Mouse (Mus musculus): ENCODE data around the gene Caly. TPM values are rescaled to one million over a fixed set of nuclear protein-coding genes. Genes with fewer than 3 reads are reported as not detected.

The Caly gene
- polyA plus RNA-seq, 1 experiment from 2014 or later: 1.2 TPM

DNA sequence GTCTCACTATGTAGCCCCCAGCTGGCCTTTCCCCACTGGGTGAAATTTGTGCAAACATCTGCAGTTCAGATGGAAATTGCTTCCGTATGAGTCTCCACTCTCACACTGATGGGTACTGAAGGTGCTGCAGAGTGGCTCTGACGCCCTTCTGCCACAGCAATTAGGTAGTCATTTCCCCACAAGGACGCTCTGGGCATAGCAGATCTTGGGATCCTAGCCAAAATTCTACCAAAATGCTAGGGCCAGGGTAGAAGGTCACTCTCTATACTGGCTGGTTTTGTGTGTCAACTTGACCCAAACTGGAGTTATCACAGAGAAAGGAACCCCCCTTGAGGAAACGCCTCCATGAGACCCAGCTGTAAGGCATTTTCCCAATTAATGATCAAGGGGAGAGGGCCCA, 21.7 kb upstream of the Caly start:
- H3K4me1 ChIP-seq: peaks cover 19% of the 10 kb centered on the region
- peaks cover 45% of the 10 kb centered on the region for H3K36me3 ChIP-seq
- 80% methylated on average over 4 of the region's 4 CpGs for WGBS
- no peak overlapping the region for H3K4me3 ChIP-seq
- no peak overlapping the region for H3K27ac ChIP-seq
- H3K9me3 ChIP-seq (replicated peaks): no peaks in the 10 kb centered on the region
- H3K27me3 ChIP-seq (ENCODE audit: low read depth, poor library complexity, severe bottlenecking): peaks cover 14% of the 10 kb centered on the region
- no peak for DNase-seq (ENCODE audit: low spot score)

DNA sequence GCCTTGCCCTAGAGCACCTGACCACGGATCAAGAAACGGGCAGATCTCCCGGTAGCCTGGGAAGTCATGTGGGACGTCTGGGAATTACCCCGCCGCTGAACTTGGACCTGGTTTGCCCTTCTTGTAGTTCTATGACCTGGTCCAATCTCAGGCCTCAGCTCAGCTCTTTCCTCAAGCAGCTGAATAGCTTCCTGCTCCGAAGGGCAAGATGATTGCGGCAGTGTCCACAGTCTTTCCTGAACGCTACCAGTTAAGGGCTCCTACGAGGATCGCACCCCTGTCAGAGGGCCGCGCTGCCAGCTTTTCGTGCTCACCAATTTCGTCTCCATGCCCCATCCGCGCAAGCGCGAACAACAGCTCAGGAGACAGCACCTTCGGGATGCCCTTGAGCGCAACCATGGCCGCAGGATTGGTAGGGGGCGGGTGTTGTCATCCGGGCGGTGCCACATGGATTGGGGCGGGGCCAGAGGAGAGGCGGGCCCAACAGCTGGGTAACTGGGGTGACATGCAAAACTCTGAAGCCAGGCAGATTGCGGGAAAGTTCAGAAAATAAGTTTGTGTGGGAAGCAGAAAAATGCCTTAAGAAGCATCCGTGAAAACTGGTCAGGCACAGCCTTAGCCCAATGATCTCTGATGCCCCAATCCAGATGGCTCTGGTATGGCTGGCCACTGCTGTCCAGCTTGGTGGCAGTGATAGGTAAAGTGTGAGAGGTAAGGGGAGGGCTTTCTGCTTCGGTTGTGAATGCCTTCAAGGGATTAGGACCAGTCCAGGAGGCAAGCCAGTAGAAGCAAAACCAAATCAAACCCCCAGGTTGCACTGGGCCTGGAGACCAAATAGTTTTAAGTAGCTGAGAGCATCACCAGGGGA, 19.9 kb upstream of the Caly start, which contains the start of gene Fuom:
TSS of gene Fuom (minus strand) at position 449 of the 868 bp plus-strand sequence.
- WGBS: 2% methylated on average over 30 of the region's 30 CpGs
- peak within 1 kb of the TSS; percentile 37 for H3K27ac ChIP-seq
- no peaks in the 10 kb centered on the region for H3K9me3 ChIP-seq (replicated peaks)
- peak within 1 kb of the TSS; percentile 59 for H3K4me3 ChIP-seq
- peaks cover 19% of the 10 kb centered on the region for H3K4me1 ChIP-seq
- DNase-seq (ENCODE audit: low spot score): peak; percentile 76
- H3K27me3 ChIP-seq (ENCODE audit: low read depth, poor library complexity, severe bottlenecking): peaks cover 20% of the 10 kb centered on the region
- peaks cover 27% of the 10 kb centered on the region for H3K36me3 ChIP-seq

DNA sequence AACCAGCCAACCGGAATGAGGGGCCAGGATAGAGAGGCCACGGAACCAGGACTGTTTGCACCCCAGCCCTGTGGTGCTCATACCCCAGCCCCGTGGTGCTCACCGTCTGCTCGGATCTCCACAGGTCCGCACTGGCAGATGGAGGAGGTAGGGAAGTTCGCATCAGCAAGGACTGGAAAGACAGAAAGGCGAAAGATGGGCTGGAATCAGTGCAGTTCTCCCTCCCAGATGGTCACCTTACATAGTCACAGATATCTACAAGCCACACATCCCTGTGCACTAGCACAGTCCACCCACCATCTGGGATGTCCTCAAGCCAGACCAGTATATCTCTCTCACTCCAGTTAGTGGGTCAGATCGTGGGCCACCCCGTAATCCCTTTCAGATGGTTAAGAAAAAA, 19.1 kb upstream of the Caly start:
- H3K9me3 ChIP-seq (replicated peaks): no peaks in the 10 kb centered on the region
- H3K36me3 ChIP-seq: peaks cover 20% of the 10 kb centered on the region
- no peak for DNase-seq (ENCODE audit: low spot score)
- peaks cover 20% of the 10 kb centered on the region for H3K27me3 ChIP-seq (ENCODE audit: low read depth, poor library complexity, severe bottlenecking)
- H3K27ac ChIP-seq: peak overlapping the region; percentile 37
- peaks cover 19% of the 10 kb centered on the region for H3K4me1 ChIP-seq
- 79% methylated on average over 10 of the region's 10 CpGs for WGBS
- peak overlapping the region; percentile 59 for H3K4me3 ChIP-seq

DNA sequence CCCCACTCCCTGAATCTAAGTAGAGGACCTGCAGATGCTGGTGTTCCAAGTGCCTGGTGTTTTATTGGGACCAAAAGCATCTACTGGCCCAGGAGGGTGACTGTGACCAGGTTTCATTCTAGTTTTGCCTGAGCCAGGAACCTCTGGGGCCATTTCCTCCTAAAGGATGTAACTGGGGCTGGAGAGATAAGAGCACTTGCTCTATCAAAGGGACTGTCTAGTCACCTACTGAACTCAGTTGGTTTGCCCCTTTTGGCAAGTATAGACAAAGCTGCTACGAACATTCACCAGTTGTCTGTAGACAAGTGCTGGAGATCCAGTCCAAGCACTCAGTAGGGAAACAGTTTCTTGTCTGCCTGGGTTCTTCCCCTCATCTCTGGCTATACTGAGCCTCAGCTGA, 16.1 kb upstream of the Caly start:
- Histone ChIP-seq H3K4me3 (no peak overlapping the region), H3K27me3 (ENCODE audit: low read depth, poor library complexity, severe bottlenecking) (peaks cover 20% of the 10 kb centered on the region), H3K9me3 (replicated peaks) (no peaks in the 10 kb centered on the region), H3K4me1 (peaks cover 23% of the 10 kb centered on the region), H3K27ac (no peak overlapping the region), H3K36me3 (no peaks in the 10 kb centered on the region)
- WGBS: 93% methylated on average over 1 of the region's 1 CpGs
- DNase-seq (ENCODE audit: low spot score): no peak

DNA sequence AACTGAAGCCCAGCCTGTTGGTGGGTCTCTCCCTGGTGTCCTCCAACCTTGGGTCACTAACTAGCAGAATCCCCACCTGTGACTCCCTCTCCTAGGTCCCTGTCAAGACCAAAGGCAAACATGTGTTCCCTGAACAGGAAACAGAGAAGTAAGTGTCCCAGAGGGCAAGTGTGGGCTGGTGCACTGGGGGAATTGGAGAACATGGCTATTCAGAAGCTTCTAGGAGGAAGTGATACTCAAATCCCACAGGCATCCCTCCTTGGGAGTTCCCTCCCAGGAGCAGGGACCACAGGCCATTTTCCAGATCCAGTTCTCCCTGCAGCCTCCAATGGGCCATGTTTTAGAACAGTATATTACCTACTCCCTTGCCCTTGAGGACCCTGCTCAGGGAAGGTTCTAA, 13.7 kb upstream of the Caly start:
- H3K27ac ChIP-seq: no peak overlapping the region
- H3K9me3 ChIP-seq (replicated peaks): no peaks in the 10 kb centered on the region
- H3K4me3 ChIP-seq: no peak overlapping the region
- H3K36me3 ChIP-seq: no peaks in the 10 kb centered on the region
- no peak for DNase-seq (ENCODE audit: low spot score)
- peaks cover 6% of the 10 kb centered on the region for H3K4me1 ChIP-seq
- H3K27me3 ChIP-seq (ENCODE audit: low read depth, poor library complexity, severe bottlenecking): peaks cover 12% of the 10 kb centered on the region

DNA sequence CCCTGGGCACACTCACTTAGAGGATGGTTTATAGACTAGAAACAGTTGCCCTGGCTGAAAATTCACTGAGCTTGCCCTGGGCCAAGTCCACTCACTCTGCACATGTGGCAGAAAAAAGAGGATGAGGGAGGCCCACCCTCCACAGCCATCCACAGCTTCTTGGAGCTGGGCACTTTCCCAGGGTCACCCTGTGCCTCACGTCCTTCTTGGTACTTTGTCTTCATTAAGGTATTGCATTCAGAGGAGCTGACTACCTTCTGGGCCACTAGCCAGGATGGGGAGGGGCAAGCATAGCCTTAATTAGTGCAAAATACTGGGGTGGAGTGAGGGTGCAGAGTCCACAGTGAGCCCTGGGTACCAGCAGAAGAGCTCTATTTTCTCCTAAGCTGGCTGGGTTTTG, 13.2 kb upstream of the Caly start:
- Histone ChIP-seq H3K4me1 (peaks cover 5% of the 10 kb centered on the region; the same call in 1 of the 2 replicates), H3K36me3 (no peaks in the 10 kb centered on the region), H3K27ac (no peak overlapping the region), H3K9me3 (replicated peaks) (no peaks in the 10 kb centered on the region), H3K4me3 (no peak overlapping the region), H3K27me3 (ENCODE audit: low read depth, poor library complexity, severe bottlenecking) (peaks cover 7% of the 10 kb centered on the region; the same call in 1 of the 2 replicates)
- DNase-seq (ENCODE audit: low spot score): no peak
- 55% methylated on average over 1 of the region's 1 CpGs for WGBS

DNA sequence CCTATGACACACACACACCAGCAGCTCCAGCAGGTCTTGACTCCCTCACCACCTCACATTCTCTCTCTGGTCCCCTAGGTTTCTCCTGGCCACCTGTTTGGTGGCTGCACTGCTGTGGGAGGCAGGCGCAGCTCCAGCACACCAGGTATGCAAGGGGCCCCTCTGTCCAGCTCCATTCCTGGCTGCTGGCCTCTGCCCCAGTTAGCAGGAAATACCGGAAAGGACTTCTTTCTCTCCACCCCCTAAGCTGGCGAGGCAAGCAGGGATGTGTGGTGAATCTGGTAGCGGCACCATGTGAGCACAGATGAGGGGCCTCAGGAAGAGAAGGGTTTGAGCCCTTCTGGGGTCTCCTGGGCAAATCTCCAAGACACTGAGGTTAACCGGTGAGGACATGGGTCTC, 12.6 kb upstream of the Caly start:
- 65% methylated on average over 5 of the region's 5 CpGs for WGBS
- 0 out of 2 replicates have a peak, but pooled peaks cover 6% of the 10 kb centered on the region for H3K27me3 ChIP-seq (ENCODE audit: low read depth, poor library complexity, severe bottlenecking)
- H3K27ac ChIP-seq: no peak overlapping the region
- peaks cover 5% of the 10 kb centered on the region; the same call in 1 of the 2 replicates for H3K4me1 ChIP-seq
- no peaks in the 10 kb centered on the region for H3K9me3 ChIP-seq (replicated peaks)
- no peak for DNase-seq (ENCODE audit: low spot score)
- H3K36me3 ChIP-seq: no peaks in the 10 kb centered on the region
- no peak overlapping the region for H3K4me3 ChIP-seq

DNA sequence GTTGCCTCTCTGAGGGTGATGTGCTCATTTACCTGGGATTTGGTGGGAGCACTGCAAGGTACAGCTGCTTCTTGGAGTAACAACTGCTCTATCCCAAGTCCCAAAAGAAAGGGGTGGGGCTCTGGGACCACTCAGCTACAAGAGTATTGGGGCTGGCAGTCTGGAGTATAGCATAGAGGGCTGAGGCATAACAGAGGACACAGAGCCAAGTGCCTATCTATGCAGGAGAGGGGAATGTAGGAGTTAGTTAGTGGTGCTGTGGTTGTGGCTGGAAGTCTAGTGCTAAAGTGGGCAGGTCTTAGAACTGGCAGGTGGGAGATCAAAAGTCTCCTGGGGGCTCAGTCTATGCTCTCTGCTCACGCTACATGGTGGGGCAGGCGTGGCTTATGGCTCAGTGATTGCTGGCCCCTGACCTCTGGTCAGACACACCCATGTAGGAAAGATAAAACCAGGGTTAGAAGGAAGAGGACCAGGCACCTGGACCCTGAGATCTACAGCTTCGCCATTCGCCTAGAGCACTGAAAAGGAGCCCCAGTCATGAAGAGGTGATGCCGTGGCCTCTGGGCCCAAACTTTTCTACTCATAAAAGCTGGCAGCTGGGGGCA, 10.7 kb upstream of the Caly start, which contains the start of gene Prap1:
TSS of gene Prap1 (plus strand) at position 472 of the 605 bp plus-strand sequence.
- Histone ChIP-seq H3K27me3 (ENCODE audit: low read depth, poor library complexity, severe bottlenecking) (0 out of 2 replicates have a peak, but pooled peaks cover 5% of the 10 kb centered on the region), H3K9me3 (replicated peaks) (no peaks in the 10 kb centered on the region), H3K4me1 (peaks cover 5% of the 10 kb centered on the region; the same call in 1 of the 2 replicates), H3K4me3 (no peak within 1 kb of the TSS), H3K36me3 (no peaks in the 10 kb centered on the region), H3K27ac (no peak within 1 kb of the TSS)
- WGBS: 66% methylated on average over 5 of the region's 5 CpGs
- no peak for DNase-seq (ENCODE audit: low spot score)

DNA sequence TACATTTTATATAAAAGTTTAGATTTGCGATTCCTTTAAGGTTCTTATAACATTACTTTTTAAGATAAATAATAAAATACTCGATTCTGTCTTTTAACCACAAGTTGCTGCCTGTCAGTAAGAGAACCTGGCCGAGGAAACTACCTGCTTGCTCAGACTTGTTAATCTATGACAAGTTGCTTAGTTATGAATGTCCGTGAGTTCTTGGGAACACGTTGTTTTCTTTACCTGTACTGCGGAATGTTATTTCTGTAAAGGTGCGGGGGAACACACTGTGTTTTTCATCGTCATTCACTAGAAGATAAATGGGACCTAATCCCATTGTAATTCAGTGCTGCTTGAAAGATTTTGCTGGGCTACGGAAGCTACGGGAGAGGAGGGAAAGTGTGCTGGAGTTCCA, 8.3 kb upstream of the Caly start:
- Histone ChIP-seq H3K9me3 (replicated peaks) (no peaks in the 10 kb centered on the region), H3K36me3 (no peaks in the 10 kb centered on the region), H3K27ac (no peak overlapping the region), H3K27me3 (ENCODE audit: low read depth, poor library complexity, severe bottlenecking) (no peaks in the 10 kb centered on the region), H3K4me3 (no peak overlapping the region), H3K4me1 (peaks cover 5% of the 10 kb centered on the region; the same call in 1 of the 2 replicates)
- 82% methylated on average over 10 of the region's 10 CpGs for WGBS
- no peak for DNase-seq (ENCODE audit: low spot score)

DNA sequence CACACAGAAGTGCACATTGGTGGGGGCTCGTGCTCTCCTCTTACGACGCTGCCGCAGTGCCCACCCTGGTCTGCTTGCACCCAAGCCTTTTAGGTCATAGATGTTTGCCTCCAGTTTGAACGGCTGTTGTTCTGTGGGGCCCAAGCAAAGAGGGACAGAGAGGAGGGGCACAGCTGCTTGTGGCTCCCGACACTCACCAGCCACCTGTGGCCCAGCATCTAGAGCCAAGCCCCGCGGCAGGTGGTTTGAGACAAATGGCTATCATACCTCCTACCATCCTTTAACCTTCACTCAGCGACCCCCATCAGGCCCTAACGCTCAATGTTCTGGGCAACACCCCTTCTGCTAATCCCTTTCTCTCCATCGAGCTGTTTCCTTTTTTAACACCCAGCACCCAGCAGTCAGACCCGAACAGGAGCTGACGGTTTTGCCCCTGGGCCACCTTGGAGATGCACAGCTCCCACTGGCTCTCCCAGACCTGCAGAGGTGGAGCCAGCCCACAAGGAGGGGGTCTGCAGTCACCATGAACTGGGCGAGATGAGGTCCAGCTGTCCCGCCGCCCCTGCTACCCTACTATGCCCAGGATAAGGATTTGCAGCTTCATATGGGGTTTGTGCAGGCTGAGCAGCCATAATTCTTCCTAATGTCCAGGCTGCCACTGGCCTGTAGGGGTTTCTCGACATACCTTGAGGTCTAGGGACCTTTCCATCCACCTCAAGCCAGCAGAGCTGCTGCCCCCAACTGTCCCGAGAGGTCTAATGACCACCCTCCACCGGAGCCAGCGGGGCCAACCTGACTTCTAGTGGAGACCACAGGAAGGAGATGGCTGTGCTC, 723 bp downstream of the Caly start:
- no peak for DNase-seq (ENCODE audit: low spot score)
- H3K4me1 ChIP-seq: peaks cover 24% of the 10 kb centered on the region
- WGBS: 24% methylated on average over 20 of the region's 20 CpGs
- H3K9me3 ChIP-seq (replicated peaks): no peaks in the 10 kb centered on the region
- no peak overlapping the region for H3K27ac ChIP-seq
- H3K27me3 ChIP-seq (ENCODE audit: low read depth, poor library complexity, severe bottlenecking): peaks cover 47% of the 10 kb centered on the region
- no peaks in the 10 kb centered on the region for H3K36me3 ChIP-seq
- peak overlapping the region; percentile 44; the same call in 1 of the 2 replicates for H3K4me3 ChIP-seq

DNA sequence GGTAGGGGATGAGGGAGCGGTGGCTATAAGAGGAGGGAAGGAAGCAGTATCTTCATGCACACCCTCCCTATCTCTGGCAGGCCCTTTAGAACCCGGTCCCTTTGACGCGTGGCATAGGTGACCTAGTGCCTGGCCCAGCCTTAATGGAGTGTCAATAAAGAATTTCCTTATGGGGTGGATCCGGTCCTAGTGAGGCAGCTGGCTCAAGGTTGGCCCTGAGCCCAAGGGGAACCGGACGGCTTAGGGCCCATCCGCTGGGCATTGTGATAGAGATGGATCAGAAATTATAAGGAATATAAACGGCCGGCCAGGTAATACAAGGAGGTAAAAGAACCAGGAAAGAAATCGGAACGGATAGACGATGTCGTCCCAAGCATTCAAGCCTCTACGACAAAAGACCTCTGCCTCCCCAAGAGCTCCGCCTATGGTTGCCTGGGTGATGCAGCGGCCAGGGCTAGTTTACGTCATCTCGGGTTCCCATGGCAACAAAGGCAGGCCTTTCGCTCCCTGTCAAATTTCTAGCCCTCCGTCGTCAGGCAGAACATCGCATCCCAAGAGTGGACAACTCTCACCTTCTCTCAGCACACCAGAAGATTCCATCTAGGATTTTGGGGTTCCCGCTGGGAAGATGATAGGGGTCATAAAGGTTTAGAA, 1.7 kb downstream of the Caly start:
- peaks cover 24% of the 10 kb centered on the region for H3K4me1 ChIP-seq
- peak overlapping the region; percentile 62 for H3K27ac ChIP-seq
- no peaks in the 10 kb centered on the region for H3K9me3 ChIP-seq (replicated peaks)
- 6% methylated on average over 24 of the region's 24 CpGs for WGBS
- H3K4me3 ChIP-seq: peak overlapping the region; percentile 44
- peak; percentile 86 for DNase-seq (ENCODE audit: low spot score)
- peaks cover 51% of the 10 kb centered on the region for H3K27me3 ChIP-seq (ENCODE audit: low read depth, poor library complexity, severe bottlenecking)
- no peaks in the 10 kb centered on the region for H3K36me3 ChIP-seq

DNA sequence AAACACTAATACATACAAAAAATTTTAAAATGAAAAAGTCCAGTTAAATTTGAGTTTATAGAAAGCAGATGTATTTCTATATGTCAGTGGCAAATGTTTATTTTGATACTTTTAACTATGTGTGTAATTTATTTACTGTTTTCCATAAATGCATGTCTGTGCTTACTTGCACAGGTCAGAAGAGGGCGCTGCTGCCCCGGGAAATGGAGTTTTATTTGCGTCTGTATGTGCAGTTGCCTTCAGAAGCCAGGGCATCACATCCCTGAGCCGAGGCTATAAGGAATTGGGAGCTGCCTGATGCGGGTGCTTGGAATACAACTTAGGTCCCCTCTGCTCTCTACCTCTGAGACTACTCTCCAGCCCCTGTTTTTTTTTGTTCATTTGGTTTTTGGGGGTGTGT, 3.6 kb downstream of the Caly start:
- H3K27ac ChIP-seq: no peak overlapping the region
- H3K36me3 ChIP-seq: no peaks in the 10 kb centered on the region
- DNase-seq (ENCODE audit: low spot score): peak; percentile 78
- no peak overlapping the region for H3K4me3 ChIP-seq
- H3K4me1 ChIP-seq: peaks cover 24% of the 10 kb centered on the region
- 4% methylated on average over 5 of the region's 5 CpGs for WGBS
- no peaks in the 10 kb centered on the region for H3K9me3 ChIP-seq (replicated peaks)
- peaks cover 55% of the 10 kb centered on the region for H3K27me3 ChIP-seq (ENCODE audit: low read depth, poor library complexity, severe bottlenecking)

Measured in limb, embryonic 10.5 days (tissue).